Mouse (Mus musculus): ENCODE results near the gene Dnajb11. TPM values are rescaled to one million over a fixed set of nuclear protein-coding genes. Genes with fewer than 3 reads are reported as not detected.

Dnajb11 gene
- polyA plus RNA-seq, 1 experiment, result 70.2 TPM

- no peak overlapping the region for H3K4me3 ChIP-seq (ENCODE audit: insufficient read depth, poor library complexity, severe bottlenecking)
- H3K27me3 ChIP-seq (ENCODE audit: control insufficient read depth, insufficient read depth, insufficient read length), result no peaks in the 10 kb centered on the region
- H3K79me3 ChIP-seq (ENCODE audit: low read depth), result peaks cover 12% of the 10 kb centered on the region
- peaks cover 5% of the 10 kb centered on the region for H3K36me3 ChIP-seq (ENCODE audit: control insufficient read depth, insufficient read depth)
- H3K79me2 ChIP-seq (ENCODE audit: control insufficient read depth, insufficient read depth), result peaks cover 35% of the 10 kb centered on the region
- no peak for TF ChIP-seq MAX (IDR thresholded peaks at IDR 0.05)
- no peak for TF ChIP-seq USF1 (IDR thresholded peaks at IDR 0.05; ENCODE audit: low read depth)
- TF ChIP-seq CTCF (IDR thresholded peaks at IDR 0.05; ENCODE audit: control insufficient read depth, insufficient read depth, insufficient read length), result no peak
- TF ChIP-seq MYOD1 (IDR thresholded peaks at IDR 0.05; ENCODE audit: control insufficient read depth, insufficient read length, low read depth), result no peak
- TF ChIP-seq MYOG (IDR thresholded peaks at IDR 0.05; ENCODE audit: control insufficient read depth, extremely low read depth, insufficient read length), result no peak
- TF ChIP-seq FOSL1 (IDR thresholded peaks at IDR 0.05; ENCODE audit: insufficient read depth, low read length, poor library complexity, severe bottlenecking), result no peak
- no peak for TF ChIP-seq CEBPB (IDR thresholded peaks at IDR 0.05; ENCODE audit: low read depth)
- no peak overlapping the region for H3ac ChIP-seq (ENCODE audit: control insufficient read depth, insufficient read length, low read depth)
These were observed 9.3 kb upstream of the Dnajb11 start for GRCm38 (mm10) chr16:22848331-22848730.

DNA sequence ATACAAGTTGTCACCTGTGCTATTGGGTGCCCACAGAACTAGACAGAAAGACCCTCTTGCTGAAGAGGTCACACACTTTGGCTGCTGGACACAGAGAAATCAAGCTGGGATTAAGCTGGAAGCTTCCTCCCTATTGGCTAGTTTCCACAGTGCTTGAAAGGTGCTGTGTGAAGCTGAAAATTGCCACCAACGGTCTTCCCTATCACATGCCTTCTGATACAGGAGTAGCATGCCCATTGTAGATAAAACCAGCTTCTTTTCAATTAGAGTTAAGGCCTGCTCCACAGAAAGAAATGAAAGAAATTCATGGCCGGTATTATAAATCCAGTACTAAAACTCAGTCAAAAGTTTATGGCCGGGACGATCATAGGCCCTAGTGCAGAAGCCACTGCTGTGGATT, 4.9 kb upstream of the Dnajb11 start:
- Histone ChIP-seq H3ac (ENCODE audit: control insufficient read depth, insufficient read length, low read depth) (no peak overlapping the region), H3K79me3 (ENCODE audit: low read depth) (peaks cover 13% of the 10 kb centered on the region), H3K4me3 (ENCODE audit: insufficient read depth, poor library complexity, severe bottlenecking) (no peak overlapping the region), H3K27me3 (ENCODE audit: control insufficient read depth, insufficient read depth, insufficient read length) (no peaks in the 10 kb centered on the region), H3K36me3 (ENCODE audit: control insufficient read depth, insufficient read depth) (no peaks in the 10 kb centered on the region), H3K79me2 (ENCODE audit: control insufficient read depth, insufficient read depth) (peaks cover 29% of the 10 kb centered on the region)
- TF ChIP-seq MYOD1 (IDR thresholded peaks at IDR 0.05; ENCODE audit: control insufficient read depth, insufficient read length, low read depth) (no peak), CTCF (IDR thresholded peaks at IDR 0.05; ENCODE audit: control insufficient read depth, insufficient read depth, insufficient read length) (no peak), USF1 (IDR thresholded peaks at IDR 0.05; ENCODE audit: low read depth) (no peak), FOSL1 (IDR thresholded peaks at IDR 0.05; ENCODE audit: insufficient read depth, low read length, poor library complexity, severe bottlenecking) (no peak), MYOG (IDR thresholded peaks at IDR 0.05; ENCODE audit: control insufficient read depth, extremely low read depth, insufficient read length) (no peak), MAX (IDR thresholded peaks at IDR 0.05) (no peak), CEBPB (IDR thresholded peaks at IDR 0.05; ENCODE audit: low read depth) (no peak)

- peaks cover 69% of the 10 kb centered on the region for H3K79me2 ChIP-seq (ENCODE audit: control insufficient read depth, insufficient read depth)
- TF ChIP-seq USF1 (IDR thresholded peaks at IDR 0.05; ENCODE audit: low read depth) (no peak), MAX (IDR thresholded peaks at IDR 0.05) (no peak), CEBPB (IDR thresholded peaks at IDR 0.05; ENCODE audit: low read depth) (no peak), MYOD1 (IDR thresholded peaks at IDR 0.05; ENCODE audit: control insufficient read depth, insufficient read length, low read depth) (no peak), MYOG (IDR thresholded peaks at IDR 0.05; ENCODE audit: control insufficient read depth, extremely low read depth, insufficient read length) (no peak), FOSL1 (IDR thresholded peaks at IDR 0.05; ENCODE audit: insufficient read depth, low read length, poor library complexity, severe bottlenecking) (no peak), CTCF (IDR thresholded peaks at IDR 0.05; ENCODE audit: control insufficient read depth, insufficient read depth, insufficient read length) (no peak)
- H3K79me3 ChIP-seq (ENCODE audit: low read depth), result peaks cover 30% of the 10 kb centered on the region
- peak overlapping the region; percentile 44 for H3K4me3 ChIP-seq (ENCODE audit: insufficient read depth, poor library complexity, severe bottlenecking)
- peak overlapping the region; percentile 67 for H3ac ChIP-seq (ENCODE audit: control insufficient read depth, insufficient read length, low read depth)
- no peaks in the 10 kb centered on the region for H3K27me3 ChIP-seq (ENCODE audit: control insufficient read depth, insufficient read depth, insufficient read length)
- no peaks in the 10 kb centered on the region for H3K36me3 ChIP-seq (ENCODE audit: control insufficient read depth, insufficient read depth)
These were observed 872 bp upstream of the Dnajb11 start for GRCm38 (mm10) chr16:22856773-22857172.

- TF ChIP-seq MAX (IDR thresholded peaks at IDR 0.05), result no peak
- TF ChIP-seq FOSL1 (IDR thresholded peaks at IDR 0.05; ENCODE audit: insufficient read depth, low read length, poor library complexity, severe bottlenecking), result no peak
- no peak for TF ChIP-seq CEBPB (IDR thresholded peaks at IDR 0.05; ENCODE audit: low read depth)
- no peak for TF ChIP-seq MYOG (IDR thresholded peaks at IDR 0.05; ENCODE audit: control insufficient read depth, extremely low read depth, insufficient read length)
- no peak for TF ChIP-seq USF1 (IDR thresholded peaks at IDR 0.05; ENCODE audit: low read depth)
- no peak for TF ChIP-seq CTCF (IDR thresholded peaks at IDR 0.05; ENCODE audit: control insufficient read depth, insufficient read depth, insufficient read length)
- Histone ChIP-seq H3K27me3 (ENCODE audit: control insufficient read depth, insufficient read depth, insufficient read length) (no peaks in the 10 kb centered on the region), H3K4me3 (ENCODE audit: insufficient read depth, poor library complexity, severe bottlenecking) (no peak overlapping the region), H3K79me3 (ENCODE audit: low read depth) (no peaks in the 10 kb centered on the region), H3K79me2 (ENCODE audit: control insufficient read depth, insufficient read depth) (no peaks in the 10 kb centered on the region), H3ac (ENCODE audit: control insufficient read depth, insufficient read length, low read depth) (no peak overlapping the region), H3K36me3 (ENCODE audit: control insufficient read depth, insufficient read depth) (peaks cover 58% of the 10 kb centered on the region)
These were observed 14.8 kb downstream of the Dnajb11 start for GRCm38 (mm10) chr16:22872397-22872796.

DNA sequence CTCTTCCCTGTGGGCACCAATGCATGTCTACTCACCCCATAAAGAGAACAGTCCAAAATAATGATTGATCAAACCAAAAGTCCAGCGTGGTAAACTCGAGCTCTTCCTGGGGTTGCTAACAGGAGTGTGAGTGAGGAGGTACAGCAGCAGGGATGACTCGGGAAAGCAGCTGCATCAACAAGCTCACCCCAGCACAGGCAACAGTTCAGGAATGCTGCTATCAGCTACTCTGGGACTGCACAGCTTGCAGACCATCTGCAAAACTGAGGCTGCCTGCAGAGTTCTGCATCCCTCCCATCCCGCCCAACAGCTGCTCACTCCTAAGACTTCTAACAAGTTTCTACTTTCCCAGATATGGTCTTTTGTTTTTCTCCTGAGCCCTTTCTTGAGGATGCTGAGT, 15.7 kb downstream of the Dnajb11 start:
- no peaks in the 10 kb centered on the region for H3K79me2 ChIP-seq (ENCODE audit: control insufficient read depth, insufficient read depth)

More for the DNA sequence above, 15.7 kb downstream of the Dnajb11 start:
- Histone ChIP-seq H3K27me3 (ENCODE audit: control insufficient read depth, insufficient read depth, insufficient read length) (no peaks in the 10 kb centered on the region), H3K79me3 (ENCODE audit: low read depth) (no peaks in the 10 kb centered on the region), H3ac (ENCODE audit: control insufficient read depth, insufficient read length, low read depth) (no peak overlapping the region), H3K36me3 (ENCODE audit: control insufficient read depth, insufficient read depth) (peaks cover 49% of the 10 kb centered on the region), H3K4me3 (ENCODE audit: insufficient read depth, poor library complexity, severe bottlenecking) (no peak overlapping the region)
- TF ChIP-seq USF1 (IDR thresholded peaks at IDR 0.05; ENCODE audit: low read depth) (no peak), MYOD1 (IDR thresholded peaks at IDR 0.05; ENCODE audit: control insufficient read depth, insufficient read length, low read depth) (peak; percentile 54)
